Mouse (Mus musculus): Measurements from ENCODE around the gene Kdm6b.

- TF ChIP-seq CTCF (IDR thresholded peaks at IDR 0.05; ENCODE audit: low read depth, low read length) (no peak), POLR2A (IDR thresholded peaks at IDR 0.05; ENCODE audit: insufficient read depth, low read length) (no peak), EP300 (IDR thresholded peaks at IDR 0.05; ENCODE audit: insufficient read depth, low read depth, low read length) (no peak)
Observed at GRCm38 (mm10) chr11:69395634-69396373, 17.7 kb downstream of the Kdm6b start.

All from ES-Bruce4 (cell line).